In genomic region chr10:85561418-85561817, GRCm38 (mm10) we compare ENCODE assay signal across 16 mouse cellular contexts.
"Had no signal": no experiment of that assay in that cellular context is flagged by ENCODE, and none has a peak within 500 bp of the region (broad histone marks: within the 10 kb centered on the region; RNA-seq: fewer than 3 reads in every experiment).

No protein-coding gene starts in this region.

- H3K36me3 ChIP-seq: kidney, embryonic 15.5 days; liver, embryonic 13.5 days; neural tube, embryonic 12.5 days had no signal

- H3K4me2 ChIP-seq: kidney, embryonic 15.5 days; liver, embryonic 13.5 days; midbrain, embryonic 11.5 days; neural tube, embryonic 12.5 days had no signal

- H3K27me3 ChIP-seq: kidney, embryonic 15.5 days; liver, embryonic 13.5 days; neural tube, embryonic 12.5 days had no signal

- H3K27ac ChIP-seq: kidney, embryonic 15.5 days; left cerebral cortex, adult 2 months; liver, embryonic 13.5 days; neural tube, embryonic 12.5 days had no signal

- H3K4me1 ChIP-seq: liver, embryonic 13.5 days had no signal

- H3K9me3 ChIP-seq: kidney, embryonic 15.5 days; liver, embryonic 13.5 days; neural tube, embryonic 12.5 days had no signal

- H3K4me3 ChIP-seq: kidney, embryonic 15.5 days; left cerebral cortex, adult 2 months; liver, embryonic 13.5 days; neural tube, embryonic 12.5 days had no signal

- H3K9ac ChIP-seq: kidney, embryonic 15.5 days; liver, embryonic 13.5 days; neural tube, embryonic 12.5 days had no signal

- DNase-seq: kidney, adult 11 months; kidney, adult 8-10 months; kidney, postnatal 10 days; kidney, postnatal 36 days; layer of hippocampus, postnatal 36 days; liver, embryonic 13.5 days; lung, adult 2 months; lung, postnatal 14 days; lung, postnatal 4 days; midbrain, embryonic 14.5 days; retina, postnatal 1 day; right cerebral cortex, postnatal 25 days had no signal
